Mouse (Mus musculus): ENCODE data around the gene Acss1.

GRCm38 (mm10) chr2:150687871-150688540, 19.7 kb upstream of the Acss1 start:
- TF ChIP-seq CTCF (IDR thresholded peaks at IDR 0.05; ENCODE audit: low read depth) (no peak), EP300 (IDR thresholded peaks at IDR 0.05; ENCODE audit: low read depth) (no peak)
